Comparison of ENCODE assay signal across 8 mouse cellular contexts in the genomic region with DNA sequence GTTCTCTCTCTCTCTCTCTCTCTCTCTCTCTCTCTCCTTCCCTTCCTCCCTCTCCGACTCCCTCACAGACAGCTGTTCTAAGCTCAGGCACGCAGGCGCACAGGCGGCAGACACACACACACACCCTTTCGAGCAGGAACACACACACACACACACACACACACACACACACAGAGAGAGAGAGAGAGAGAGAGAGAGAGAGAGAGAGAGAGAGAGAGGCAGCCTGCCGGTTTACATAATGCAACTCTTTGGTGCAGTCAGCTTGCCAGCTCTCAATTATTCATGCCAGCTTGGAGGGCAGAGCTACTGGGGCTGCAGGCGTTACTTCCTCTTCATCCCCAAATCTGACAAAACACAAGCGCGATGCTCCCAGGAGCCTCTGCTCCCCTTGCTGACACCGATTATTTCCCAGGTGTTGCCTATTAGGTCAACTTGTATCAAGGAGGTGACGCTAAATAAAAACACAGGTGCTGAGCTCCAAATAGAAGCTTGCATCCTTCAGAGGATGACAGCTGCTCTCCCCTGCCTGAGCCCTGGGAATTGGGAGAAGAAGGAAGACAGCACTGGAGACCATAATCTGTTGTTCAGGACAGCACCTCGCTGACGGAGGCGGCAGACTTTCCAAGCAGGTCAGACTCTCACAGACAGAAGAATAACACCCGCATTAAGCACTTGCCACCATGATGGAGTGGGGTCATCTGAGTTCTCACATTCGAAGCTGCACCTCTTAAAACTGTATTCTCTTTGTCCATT.
DNase-seq lines count a peak whose midpoint lies in the region; ATAC-seq and TF ChIP-seq lines count a peak whose summit lies in the region.

No protein-coding gene starts in this region.

- 18% methylated on average over 16 of the region's 16 CpGs for WGBS in forebrain, embryonic 14.5 days
- WGBS in hindbrain, embryonic 14.5 days, result 12% methylated on average over 16 of the region's 16 CpGs
- WGBS in limb, embryonic 11.5 days, result 23% methylated on average over 16 of the region's 16 CpGs
- WGBS in midbrain, embryonic 14.5 days, result 14% methylated on average over 16 of the region's 16 CpGs

- H3K27ac ChIP-seq in forebrain, embryonic 14.5 days (ENCODE audit: low read depth, low read length), result peak overlapping the region; percentile 86
- H3K27ac ChIP-seq in hindbrain, embryonic 14.5 days, result peak overlapping the region; percentile 90
- peak overlapping the region; percentile 42; the same call in 1 of the 2 replicates for H3K27ac ChIP-seq in limb, embryonic 11.5 days (replicated peaks; ENCODE audit: low read depth, low read length)
- peak overlapping the region; percentile 89 for H3K27ac ChIP-seq in midbrain, embryonic 14.5 days (replicated peaks; ENCODE audit: low read depth, low read length)

- H3K36me3 ChIP-seq in E14TG2a.4 (ENCODE audit: insufficient read depth, low read length), result no peaks in the 10 kb centered on the region
- H3K36me3 ChIP-seq in forebrain, embryonic 14.5 days (ENCODE audit: control insufficient read depth, insufficient read depth, low read length), result no peaks in the 10 kb centered on the region
- no peaks in the 10 kb centered on the region for H3K36me3 ChIP-seq in hindbrain, embryonic 14.5 days (replicated peaks; ENCODE audit: control insufficient read depth, insufficient read depth)
- no peaks in the 10 kb centered on the region for H3K36me3 ChIP-seq in limb, embryonic 11.5 days (ENCODE audit: control insufficient read depth, insufficient read depth, low read length)
- H3K36me3 ChIP-seq in midbrain, embryonic 14.5 days (ENCODE audit: control insufficient read depth, insufficient read depth, low read length), result no peaks in the 10 kb centered on the region

- H3K4me1 ChIP-seq in E14TG2a.4 (replicated peaks; ENCODE audit: low read depth, low read length), result peaks cover 35% of the 10 kb centered on the region
- H3K4me1 ChIP-seq in forebrain, embryonic 14.5 days (ENCODE audit: control insufficient read depth, insufficient read depth, low read length), result peaks cover 22% of the 10 kb centered on the region
- peaks cover 40% of the 10 kb centered on the region for H3K4me1 ChIP-seq in hindbrain, embryonic 14.5 days (replicated peaks; ENCODE audit: control insufficient read depth, insufficient read depth, low read length)
- peaks cover 12% of the 10 kb centered on the region for H3K4me1 ChIP-seq in limb, embryonic 11.5 days (ENCODE audit: control insufficient read depth, insufficient read depth, low read length)
- H3K4me1 ChIP-seq in midbrain, embryonic 14.5 days (ENCODE audit: control insufficient read depth, insufficient read depth, low read length), result peaks cover 15% of the 10 kb centered on the region

- peak overlapping the region; percentile 45; the same call in 1 of the 2 replicates for H3K4me3 ChIP-seq in E14TG2a.4 (replicated peaks; ENCODE audit: low read length)
- H3K4me3 ChIP-seq in forebrain, embryonic 14.5 days (ENCODE audit: low read depth, low read length), result peak overlapping the region; percentile 33
- peak overlapping the region; percentile 39 for H3K4me3 ChIP-seq in hindbrain, embryonic 14.5 days (replicated peaks; ENCODE audit: low read length)
- peak overlapping the region; percentile 19; the same call in 1 of the 2 replicates for H3K4me3 ChIP-seq in limb, embryonic 11.5 days (ENCODE audit: low read depth, low read length)
- H3K4me3 ChIP-seq in midbrain, embryonic 14.5 days (replicated peaks; ENCODE audit: low read depth, low read length), result peak overlapping the region; percentile 38

- no peak for TF ChIP-seq CTCF in E14TG2a.4 (conservative IDR thresholded peaks at IDR 0.05; ENCODE audit: low read length)

- peak; percentile 90 for DNase-seq in cerebellum, adult 11-12 months
- peak; percentile 92 for DNase-seq in forebrain, embryonic 14.5 days (ENCODE audit: low spot score)
- DNase-seq in hindbrain, embryonic 14.5 days (ENCODE audit: low spot score), result peak; percentile 71
- peak; percentile 46 for DNase-seq in limb, embryonic 11.5 days (ENCODE audit: low spot score)
- peak; percentile 83 for DNase-seq in midbrain, embryonic 14.5 days
- peak; percentile 94 for DNase-seq in telencephalon, adult 2 months (ENCODE audit: low read depth, low spot score)
- DNase-seq in adrenal gland, postnatal 4 days (ENCODE audit: low spot score in 2 of 2), result no peak

- H3K9me3 ChIP-seq in E14TG2a.4 (ENCODE audit: low read length), result no peaks in the 10 kb centered on the region
- H3K9me3 ChIP-seq in forebrain, embryonic 14.5 days (replicated peaks; ENCODE audit: control insufficient read depth, low read length), result no peaks in the 10 kb centered on the region
- no peaks in the 10 kb centered on the region for H3K9me3 ChIP-seq in hindbrain, embryonic 14.5 days (ENCODE audit: control insufficient read depth, low read length)
- no peaks in the 10 kb centered on the region; the same call in 1 of the 2 replicates for H3K9me3 ChIP-seq in limb, embryonic 11.5 days (ENCODE audit: control insufficient read depth, low read length)
- H3K9me3 ChIP-seq in midbrain, embryonic 14.5 days (ENCODE audit: control insufficient read depth, low read length), result no peaks in the 10 kb centered on the region

- peak; percentile 92 for ATAC-seq in forebrain, embryonic 14.5 days
- peak; percentile 88 for ATAC-seq in hindbrain, embryonic 14.5 days (ENCODE audit: low FRiP score)
- ATAC-seq in limb, embryonic 11.5 days (ENCODE audit: insufficient number of reproducible peaks, low FRiP score, low TSS enrichment, low read depth), result peak; percentile 82; the same call in 1 of the 2 replicates
- peak; percentile 85 for ATAC-seq in midbrain, embryonic 14.5 days (ENCODE audit: low FRiP score, low TSS enrichment)

- H3K9ac ChIP-seq in forebrain, embryonic 14.5 days (ENCODE audit: low read length), result peak overlapping the region; percentile 62
- H3K9ac ChIP-seq in hindbrain, embryonic 14.5 days, result peak overlapping the region; percentile 60
- H3K9ac ChIP-seq in limb, embryonic 11.5 days (ENCODE audit: low read length), result 0 out of 2 replicates have a peak overlapping the region, but pooled peaks have one; percentile 37
- H3K9ac ChIP-seq in midbrain, embryonic 14.5 days (replicated peaks; ENCODE audit: low read length), result peak overlapping the region; percentile 53

- H3K27me3 ChIP-seq in E14TG2a.4 (ENCODE audit: insufficient read depth, low read length), result no peaks in the 10 kb centered on the region; the same call in 1 of the 2 replicates
- no peaks in the 10 kb centered on the region for H3K27me3 ChIP-seq in forebrain, embryonic 14.5 days (replicated peaks; ENCODE audit: control insufficient read depth, insufficient read depth, low read length)
- no peaks in the 10 kb centered on the region for H3K27me3 ChIP-seq in hindbrain, embryonic 14.5 days (ENCODE audit: control insufficient read depth, insufficient read depth, low read length)
- no peaks in the 10 kb centered on the region for H3K27me3 ChIP-seq in limb, embryonic 11.5 days (ENCODE audit: control insufficient read depth, insufficient read depth, low read length)
- no peaks in the 10 kb centered on the region for H3K27me3 ChIP-seq in midbrain, embryonic 14.5 days (ENCODE audit: control insufficient read depth, insufficient read depth, low read length)

- peak overlapping the region; percentile 61 for H3K4me2 ChIP-seq in forebrain, embryonic 14.5 days (ENCODE audit: low read length)
- peak overlapping the region; percentile 72 for H3K4me2 ChIP-seq in hindbrain, embryonic 14.5 days (replicated peaks)
- H3K4me2 ChIP-seq in limb, embryonic 11.5 days (ENCODE audit: low read depth, severe bottlenecking), result peak overlapping the region; percentile 54
- H3K4me2 ChIP-seq in midbrain, embryonic 14.5 days (ENCODE audit: low read length), result peak overlapping the region; percentile 72

Comparison
In these comparisons a context has a peak if more than half of its experiments do, and no peak if none do; other contexts are left out.
1. DNase-seq: peak in cerebellum, adult 11-12 months (single experiment), forebrain, embryonic 14.5 days (single experiment), hindbrain, embryonic 14.5 days (single experiment), limb, embryonic 11.5 days (single experiment), midbrain, embryonic 14.5 days (single experiment) and telencephalon, adult 2 months (single experiment); none in adrenal gland, postnatal 4 days (0 of 2).
2. Peak in every context shown above with its lines, with median percentiles within 50 percentile points of each other: H3K4me3 ChIP-seq, ATAC-seq, H3K27ac ChIP-seq, H3K4me2 ChIP-seq and H3K9ac ChIP-seq.